Mouse (Mus musculus) liver, embryonic 18 days (tissue): ENCODE measurements around the gene C2cd4a. TPM values are rescaled to one million over a fixed set of nuclear protein-coding genes. Genes with fewer than 3 reads are reported as not detected.

Source experiments
- polyA plus RNA-seq: library from polyadenylated mRNA; depleted of rRNA; stranded (reverse); fragments of >200 nt; gene quantifications from 2 replicates; pipeline ENCODE4 v1.2.3, GENCODE M21; 2012; rRNA removed

Gene C2cd4a
- polyA plus RNA-seq, result 1.2 and 1.5 TPM in 2 replicates

GRCm38 (mm10) chr9:67832046-67832605, at the start of gene C2cd4a:
Gene C2cd4a (minus strand): TSS chr9:67832330.

GRCm38 (mm10) chr9:67839981-67840859, 8.1 kb upstream of the C2cd4a start, which contains the start of gene Vps13c:
Gene Vps13c (plus strand): TSS chr9:67840396.

Other genes with a start within 250 kb of the C2cd4a start
- gene C2cd4b, start 72.9 kb downstream of the C2cd4a start, polyA plus RNA-seq, result not detected in 2 replicates
- 5.6 and 8.2 TPM in 2 replicates for gene Vps13c, start 8.1 kb upstream of the C2cd4a start, polyA plus RNA-seq